Mouse (Mus musculus): ENCODE results near the gene Slc9a1. TPM values are rescaled to one million over a fixed set of nuclear protein-coding genes. Genes with fewer than 3 reads are reported as not detected.
A peak's percentile ranks its signal among the peaks of the same experiment; 100 is the strongest.

Gene Slc9a1
- total and polyA plus RNA-seq, 2 experiments from 2014 or later, result 4.4 to 30.8 TPM

DNA sequence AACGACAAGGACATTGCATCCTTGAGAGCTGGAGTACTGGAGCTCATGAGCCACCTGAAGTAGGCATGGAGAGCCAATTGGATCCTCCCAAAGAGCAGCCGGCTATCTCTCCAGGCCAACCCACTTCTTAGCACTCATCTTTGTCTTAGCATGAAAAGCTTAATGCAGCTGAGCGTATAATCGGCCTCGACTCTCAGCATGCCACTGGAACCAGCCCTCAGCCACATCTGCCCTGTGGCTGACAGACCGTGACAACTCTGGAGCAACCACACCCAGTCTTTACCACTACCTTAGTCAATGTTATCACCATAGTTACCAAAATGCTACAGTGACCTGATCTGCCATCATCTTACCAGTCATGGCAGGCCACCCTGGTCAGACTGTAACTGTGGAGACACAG is 62.0 kb downstream of the Slc9a1 start:
- H3K9me3 ChIP-seq (replicated peaks; ENCODE audit: control insufficient read depth, low read length), result no peaks in the 10 kb centered on the region
- TF ChIP-seq EP300 (IDR thresholded peaks at IDR 0.05; ENCODE audit: low read depth) (no peak), CTCF (IDR thresholded peaks at IDR 0.05; ENCODE audit: low read depth) (no peak)
- WGBS, result 85% methylated on average over 6 of the region's 6 CpGs

DNA sequence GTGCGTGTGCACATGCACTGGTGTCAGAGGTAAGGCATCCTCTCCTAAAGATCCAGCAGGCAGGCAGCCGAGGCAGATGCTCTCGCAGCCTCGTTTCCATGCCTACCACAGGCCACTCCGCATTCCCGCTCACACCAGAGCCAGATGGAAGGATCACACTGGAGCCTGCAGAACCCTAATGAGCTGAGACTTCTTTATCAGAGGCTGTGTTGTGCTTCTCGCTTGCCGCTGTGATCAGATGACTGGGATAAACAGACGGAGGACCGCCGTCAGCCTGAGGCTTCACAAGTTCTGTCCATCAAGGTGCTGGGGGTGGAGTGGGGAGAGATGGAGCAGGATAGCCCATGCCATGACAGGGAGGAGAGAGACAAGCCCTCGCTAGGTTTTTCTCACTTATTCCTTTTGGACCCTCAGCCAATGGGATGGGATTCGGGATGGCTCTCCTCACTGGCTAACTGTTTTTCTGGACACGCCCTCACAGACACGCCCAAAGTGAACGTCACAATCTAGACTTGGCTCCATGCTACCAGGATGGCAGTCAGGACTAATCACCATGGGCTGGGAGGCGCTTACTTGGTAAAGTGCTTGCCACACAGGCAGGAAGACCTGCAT is 63.2 kb downstream of the Slc9a1 start:
- H3K4me1 ChIP-seq (ENCODE audit: control insufficient read depth, insufficient read depth), result no peaks in the 10 kb centered on the region
- no peaks in the 10 kb centered on the region for H3K36me3 ChIP-seq (replicated peaks; ENCODE audit: control insufficient read depth, insufficient read depth, low read length)
- H3K4me3 ChIP-seq (ENCODE audit: low read depth, low read length), result no peak overlapping the region
- ATAC-seq (ENCODE audit: insufficient read depth, low read depth) (no peak), DNase-seq (ENCODE audit: low spot score) (no peak)
- no peak overlapping the region for H3K9ac ChIP-seq (replicated peaks; ENCODE audit: low read depth, low read length)
- H3K4me2 ChIP-seq (ENCODE audit: low read depth, low read length), result no peak overlapping the region
- no peaks in the 10 kb centered on the region for H3K27me3 ChIP-seq (ENCODE audit: control insufficient read depth, insufficient read depth, low read length)
- 17% methylated on average over 17 of the region's 17 CpGs for WGBS
- TF ChIP-seq EP300 (IDR thresholded peaks at IDR 0.05; ENCODE audit: low read depth) (no peak), CTCF (IDR thresholded peaks at IDR 0.05; ENCODE audit: low read depth) (no peak)
- H3K27ac ChIP-seq (ENCODE audit: low read depth), result no peak overlapping the region
- H3K9me3 ChIP-seq (replicated peaks; ENCODE audit: control insufficient read depth, low read length), result no peaks in the 10 kb centered on the region

More for the DNA sequence above, 62.0 kb downstream of the Slc9a1 start:
- DNase-seq (ENCODE audit: low spot score) (no peak), ATAC-seq (ENCODE audit: insufficient read depth, low read depth) (no peak)
- H3K4me2 ChIP-seq (ENCODE audit: low read depth, low read length), result no peak overlapping the region
- no peak overlapping the region for H3K9ac ChIP-seq (replicated peaks; ENCODE audit: low read depth, low read length)
- no peaks in the 10 kb centered on the region for H3K36me3 ChIP-seq (replicated peaks; ENCODE audit: control insufficient read depth, insufficient read depth, low read length)
- no peak overlapping the region for H3K27ac ChIP-seq (ENCODE audit: low read depth)
- no peak overlapping the region for H3K4me3 ChIP-seq (ENCODE audit: low read depth, low read length)
- no peaks in the 10 kb centered on the region for H3K4me1 ChIP-seq (ENCODE audit: control insufficient read depth, insufficient read depth)
- H3K27me3 ChIP-seq (ENCODE audit: control insufficient read depth, insufficient read depth, low read length), result no peaks in the 10 kb centered on the region

DNA sequence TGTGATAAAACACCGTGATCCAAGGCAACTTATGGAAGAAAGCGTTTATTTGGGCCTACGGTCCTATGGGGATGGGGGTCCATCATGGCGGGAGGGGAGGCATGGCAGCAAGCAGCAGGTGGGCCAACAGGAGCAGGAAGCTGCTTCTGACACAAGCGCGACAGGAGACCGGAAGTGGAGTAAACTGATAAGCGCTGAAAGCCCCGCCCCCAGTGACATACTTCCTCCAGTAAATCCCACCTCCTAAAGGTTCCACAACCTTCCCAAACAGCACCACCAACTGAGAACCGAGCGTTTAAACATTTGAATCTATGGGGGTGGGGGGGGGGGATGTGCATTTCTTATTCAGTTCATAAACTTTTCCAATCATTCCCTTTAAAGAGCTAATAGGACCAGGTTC is 66.4 kb downstream of the Slc9a1 start:
- Histone ChIP-seq H3K4me2 (ENCODE audit: low read depth, low read length) (no peak overlapping the region), H3K9ac (replicated peaks; ENCODE audit: low read depth, low read length) (no peak overlapping the region), H3K4me3 (ENCODE audit: low read depth, low read length) (no peak overlapping the region), H3K4me1 (ENCODE audit: control insufficient read depth, insufficient read depth) (peaks cover 5% of the 10 kb centered on the region; the same call in 1 of the 2 replicates), H3K36me3 (replicated peaks; ENCODE audit: control insufficient read depth, insufficient read depth, low read length) (no peaks in the 10 kb centered on the region), H3K27ac (ENCODE audit: low read depth) (no peak overlapping the region), H3K27me3 (ENCODE audit: control insufficient read depth, insufficient read depth, low read length) (no peaks in the 10 kb centered on the region), H3K9me3 (replicated peaks; ENCODE audit: control insufficient read depth, low read length) (no peaks in the 10 kb centered on the region)
- ATAC-seq (ENCODE audit: insufficient read depth, low read depth) (no peak), DNase-seq (ENCODE audit: low spot score) (no peak)
- no peak for TF ChIP-seq EP300 (IDR thresholded peaks at IDR 0.05; ENCODE audit: low read depth)
- TF ChIP-seq CTCF (IDR thresholded peaks at IDR 0.05; ENCODE audit: low read depth), result no peak
- 80% methylated on average over 11 of the region's 11 CpGs for WGBS

DNA sequence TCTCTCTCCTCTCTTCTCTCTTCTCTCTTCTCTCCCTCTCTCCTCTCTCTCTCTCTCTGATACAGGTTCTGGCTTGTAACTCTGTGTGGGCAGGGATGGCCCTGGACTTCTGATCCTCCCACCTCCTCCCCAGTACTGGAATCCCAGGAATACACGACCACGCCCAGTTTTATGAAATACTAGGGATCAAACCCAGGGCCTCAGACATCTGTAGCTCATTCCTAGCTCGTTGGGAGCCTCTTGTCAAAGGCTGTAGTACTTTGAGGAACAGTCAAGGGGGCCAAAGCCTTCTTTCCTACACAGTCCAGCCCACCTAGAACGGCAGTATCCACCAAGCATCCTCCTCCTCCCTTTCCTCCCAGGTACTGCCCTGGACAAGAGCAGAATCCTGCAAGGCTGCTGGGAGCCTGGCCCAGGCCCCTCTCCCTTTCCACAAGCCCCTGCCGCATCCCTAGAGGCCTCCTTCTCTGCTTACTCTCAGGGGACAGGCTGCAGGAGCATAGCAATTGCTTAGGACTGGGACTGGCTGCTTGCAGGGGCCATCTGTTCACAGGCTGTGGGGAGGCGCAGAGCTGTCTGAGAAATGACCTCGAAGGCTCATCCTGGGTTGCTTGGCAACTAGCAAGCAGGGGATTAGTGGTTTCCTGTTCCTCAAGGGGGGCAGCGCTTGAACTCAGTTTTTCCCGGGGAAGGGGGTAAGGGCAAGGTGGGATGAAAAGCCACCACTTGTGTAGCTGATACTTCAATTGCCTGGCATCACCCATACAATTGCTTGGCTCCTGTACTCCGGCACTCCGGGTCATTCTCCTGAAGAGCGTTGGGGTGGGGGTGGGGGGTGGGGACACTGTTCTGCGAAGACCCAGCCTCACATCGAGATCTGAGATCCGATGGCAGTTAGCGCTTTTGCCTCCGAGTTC is 70.2 kb downstream of the Slc9a1 start:
- Histone ChIP-seq H3K9me3 (replicated peaks; ENCODE audit: control insufficient read depth, low read length) (no peaks in the 10 kb centered on the region), H3K27me3 (ENCODE audit: control insufficient read depth, insufficient read depth, low read length) (no peaks in the 10 kb centered on the region), H3K9ac (replicated peaks; ENCODE audit: low read depth, low read length) (no peak overlapping the region), H3K4me1 (ENCODE audit: control insufficient read depth, insufficient read depth) (peaks cover 5% of the 10 kb centered on the region; the same call in 1 of the 2 replicates), H3K4me2 (ENCODE audit: low read depth, low read length) (peak overlapping the region; percentile 24), H3K27ac (ENCODE audit: low read depth) (no peak overlapping the region), H3K36me3 (replicated peaks; ENCODE audit: control insufficient read depth, insufficient read depth, low read length) (no peaks in the 10 kb centered on the region), H3K4me3 (ENCODE audit: low read depth, low read length) (no peak overlapping the region)
- 11% methylated on average over 17 of the region's 17 CpGs for WGBS
- no peak for TF ChIP-seq EP300 (IDR thresholded peaks at IDR 0.05; ENCODE audit: low read depth)
- no peak for TF ChIP-seq CTCF (IDR thresholded peaks at IDR 0.05; ENCODE audit: low read depth)
- DNase-seq (ENCODE audit: low spot score) (no peak), ATAC-seq (ENCODE audit: insufficient read depth, low read depth) (0 out of 2 replicates have a peak, but pooled peaks have one; percentile 45)

DNA sequence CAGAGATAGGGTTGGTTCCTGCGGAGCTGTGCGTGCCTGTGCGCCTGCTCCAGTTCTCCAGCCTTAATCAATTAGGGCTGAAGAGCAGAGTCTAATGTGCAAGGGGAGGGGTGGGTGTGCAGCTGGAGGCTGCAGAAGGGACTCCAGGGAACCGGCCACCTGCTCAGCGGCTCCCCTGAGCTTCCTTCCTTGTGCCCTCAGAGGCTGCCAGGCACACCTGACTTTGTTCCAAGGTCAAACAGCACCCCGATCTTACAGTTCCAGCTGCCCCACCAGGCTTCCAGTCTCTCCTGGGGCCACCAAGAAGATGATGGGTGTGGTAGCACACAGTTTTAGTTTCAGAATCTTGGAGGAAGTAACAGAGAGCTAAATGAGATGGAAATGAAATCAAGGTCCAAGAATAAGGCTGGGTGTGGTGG is 70.9 kb downstream of the Slc9a1 start:
- H3K4me3 ChIP-seq (ENCODE audit: low read depth, low read length), result no peak overlapping the region

More for the DNA sequence above, 70.9 kb downstream of the Slc9a1 start:
- TF ChIP-seq EP300 (IDR thresholded peaks at IDR 0.05; ENCODE audit: low read depth) (no peak), CTCF (IDR thresholded peaks at IDR 0.05; ENCODE audit: low read depth) (no peak)
- Histone ChIP-seq H3K9ac (replicated peaks; ENCODE audit: low read depth, low read length) (no peak overlapping the region), H3K36me3 (replicated peaks; ENCODE audit: control insufficient read depth, insufficient read depth, low read length) (no peaks in the 10 kb centered on the region), H3K27me3 (ENCODE audit: control insufficient read depth, insufficient read depth, low read length) (no peaks in the 10 kb centered on the region), H3K27ac (ENCODE audit: low read depth) (no peak overlapping the region), H3K9me3 (replicated peaks; ENCODE audit: control insufficient read depth, low read length) (no peaks in the 10 kb centered on the region), H3K4me2 (ENCODE audit: low read depth, low read length) (peak overlapping the region; percentile 24), H3K4me1 (ENCODE audit: control insufficient read depth, insufficient read depth) (peaks cover 5% of the 10 kb centered on the region; the same call in 1 of the 2 replicates)
- no peak for ATAC-seq (ENCODE audit: insufficient read depth, low read depth)
- WGBS, result 12% methylated on average over 6 of the region's 6 CpGs
- no peak for DNase-seq (ENCODE audit: low spot score)

All from heart, postnatal 0 days (tissue).